Mouse (Mus musculus): Measurements from ENCODE around the gene Hgf.

Gene Hgf

GRCm38 (mm10) chr5:16553304-16554047 lies at the start of gene Hgf:
TSS of gene Hgf (plus strand) at chr5:16553495.
- peak; percentile 71 for DNase-seq

- DNase-seq: no peak
These were observed 46.5 kb upstream of the Hgf start for GRCm38 (mm10) chr5:16506702-16507350.

- no peak for DNase-seq
These were observed 21.5 kb upstream of the Hgf start for GRCm38 (mm10) chr5:16531619-16532277.

GRCm38 (mm10) chr5:16538067-16538466 lies 15.2 kb upstream of the Hgf start:
- no peak for DNase-seq

- DNase-seq: no peak
These were observed 11.7 kb upstream of the Hgf start for GRCm38 (mm10) chr5:16541561-16542116.

- no peak for DNase-seq
These were observed 5.8 kb upstream of the Hgf start for GRCm38 (mm10) chr5:16547490-16547889.

GRCm38 (mm10) chr5:16552647-16553046 lies 648 bp upstream of the Hgf start:
- no peak for DNase-seq

- no peak for DNase-seq
These were observed 7.0 kb downstream of the Hgf start for GRCm38 (mm10) chr5:16560247-16560646.

- no peak for DNase-seq
These were observed 15.7 kb downstream of the Hgf start for GRCm38 (mm10) chr5:16568997-16569396.

- DNase-seq: peak; percentile 59
These were observed 24.8 kb downstream of the Hgf start for GRCm38 (mm10) chr5:16577882-16578742.

- no peak for DNase-seq
These were observed 42.4 kb downstream of the Hgf start for GRCm38 (mm10) chr5:16595699-16596098.

GRCm38 (mm10) chr5:16597996-16598395 lies 44.7 kb downstream of the Hgf start:
- DNase-seq: no peak

GRCm38 (mm10) chr5:16601463-16601862 lies 48.2 kb downstream of the Hgf start:
- DNase-seq: no peak

- no peak for DNase-seq
These were observed 79.7 kb downstream of the Hgf start for GRCm38 (mm10) chr5:16632996-16633395.

GRCm38 (mm10) chr5:16646417-16646816 lies 93.1 kb downstream of the Hgf start:
- no peak for DNase-seq

- DNase-seq: peak; percentile 62
These were observed 94.4 kb downstream of the Hgf start for GRCm38 (mm10) chr5:16647701-16648100.

- DNase-seq: no peak
These were observed 96.9 kb downstream of the Hgf start for GRCm38 (mm10) chr5:16650240-16650639.

- DNase-seq: no peak
These were observed 100.7 kb downstream of the Hgf start for GRCm38 (mm10) chr5:16654022-16654421.

Data from retina, postnatal 1 day (tissue).